Mouse (Mus musculus) gastrocnemius, postnatal 36 days (tissue): ENCODE data around the gene G6pc3. TPM values are rescaled to one million over a fixed set of nuclear protein-coding genes. Genes with fewer than 3 reads are reported as not detected.
"Not testable (repeated sequence)": the region's sequence is repeated elsewhere in the genome, so short reads cannot be mapped to it uniquely, and the experiment has no call there.

Experiments used
- DNase-seq, 2 experiments: peaks; one replicate each; pipeline ENCODE4 v3.0.0; 2022
- intact Hi-C: fragments of 180-260 bp; cut with DNase I; formaldehyde crosslinking; loops from one replicate; pipeline ENCODE4 v1.15.1; 2025
- long read RNA-seq, 2 experiments: library from polyadenylated mRNA; stranded (forward); transcript quantifications; one replicate each; pipeline ENCODE4 v2.0.0; 2021
- total RNA-seq, 2 experiments: library from RNA; stranded (reverse); gene quantifications; 2 replicates each; pipeline ENCODE4 v1.2.3; 2021

The G6pc3 gene
- 10 to 100 TPM; 45.6 TPM for total RNA-seq
- long read RNA-seq, experiment 1, transcript G6pc3-202 (6 exons, 1,573 nt), result major isoform, 10 of 14 reads
- long read RNA-seq, experiment 1, partial matches to known transcripts, result 1 of 14 reads
- long read RNA-seq, experiment 1, other reads (novel, unspliced or antisense), result 3 of 14 reads
- long read RNA-seq, experiment 2, transcript G6pc3-202 (6 exons, 1,573 nt), result major isoform, 10 of 13 reads
- long read RNA-seq, experiment 2, partial matches to known transcripts, result 0 of 13 reads
- long read RNA-seq, experiment 2, other reads (novel, unspliced or antisense), result 3 of 13 reads

DNA sequence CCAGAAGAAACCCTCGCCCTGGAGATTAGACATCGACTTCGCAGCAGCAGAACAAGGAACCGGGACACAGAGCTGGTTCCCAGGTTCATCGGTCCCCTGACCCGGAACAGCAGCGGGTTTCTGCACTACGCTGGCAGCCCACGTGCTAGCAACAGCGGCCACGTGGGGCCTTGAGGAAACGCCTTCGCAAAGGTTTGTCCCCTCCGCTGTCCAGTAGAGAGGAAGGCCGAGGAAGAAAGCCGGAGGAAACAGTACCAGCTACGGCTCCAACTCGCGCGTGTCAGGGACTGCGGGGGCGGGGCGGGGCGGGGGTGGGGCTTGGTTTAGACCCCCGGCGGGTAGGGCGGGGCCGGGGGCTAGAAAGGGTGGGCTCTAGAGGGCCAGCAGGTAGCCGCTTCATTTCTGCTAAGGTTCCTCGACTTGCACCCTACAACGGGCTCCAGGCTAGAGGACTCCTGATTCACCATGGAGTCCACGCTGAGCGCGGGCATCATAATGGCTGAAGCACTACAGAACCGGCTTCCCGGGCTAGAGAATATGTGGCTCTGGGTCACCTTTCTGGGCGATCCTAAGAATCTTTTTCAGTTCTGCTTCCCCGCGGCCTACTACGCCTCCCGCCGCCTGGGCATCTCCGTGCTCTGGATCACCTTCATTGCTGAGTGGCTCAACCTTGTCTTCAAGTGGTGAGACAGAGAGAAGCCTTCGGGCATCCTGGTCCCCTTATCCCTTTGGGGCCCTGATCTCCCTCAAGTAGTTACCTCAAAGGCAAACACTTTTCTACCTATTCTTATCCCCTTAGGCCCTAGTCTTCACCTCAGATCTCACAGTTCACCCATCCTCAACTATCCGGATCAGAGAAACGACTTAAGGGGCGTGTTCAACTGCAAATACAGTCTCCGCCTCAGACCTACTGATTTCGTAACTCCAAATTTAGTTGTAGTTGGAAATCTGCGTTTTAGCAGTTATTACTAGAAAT, at the start of gene G6pc3:
TSS of gene G6pc3 (plus strand) at position 160 of the 976 bp plus-strand sequence.
- intact Hi-C loops, result loop anchor here (2.0 kb wide), 1 partner anchor 59 kb away; the partner anchor contains the start of gene BC030867
- DNase-seq, result peak; percentile 84 to 85

DNA sequence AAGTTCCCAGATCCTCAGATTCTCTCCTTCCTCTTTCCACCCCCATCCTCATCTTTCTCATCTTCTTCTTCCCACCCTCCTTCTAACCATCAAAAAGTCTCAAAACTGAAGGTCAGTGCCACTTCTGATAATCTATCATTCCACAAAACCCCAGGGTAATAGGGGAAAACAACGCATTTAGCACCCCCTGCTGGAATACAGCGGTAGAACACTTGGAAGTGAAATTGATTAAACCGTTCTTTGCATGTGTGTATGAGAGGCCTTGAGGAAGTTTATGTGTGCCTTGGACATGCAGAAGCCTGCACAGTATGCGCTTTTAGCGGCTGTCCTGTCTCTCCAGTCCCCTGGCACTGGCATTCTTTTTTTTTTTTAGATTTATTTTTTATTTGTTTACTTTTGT, 48.9 kb upstream of the G6pc3 start:
- no peak for DNase-seq
- intact Hi-C loops, result no loop called here

DNA sequence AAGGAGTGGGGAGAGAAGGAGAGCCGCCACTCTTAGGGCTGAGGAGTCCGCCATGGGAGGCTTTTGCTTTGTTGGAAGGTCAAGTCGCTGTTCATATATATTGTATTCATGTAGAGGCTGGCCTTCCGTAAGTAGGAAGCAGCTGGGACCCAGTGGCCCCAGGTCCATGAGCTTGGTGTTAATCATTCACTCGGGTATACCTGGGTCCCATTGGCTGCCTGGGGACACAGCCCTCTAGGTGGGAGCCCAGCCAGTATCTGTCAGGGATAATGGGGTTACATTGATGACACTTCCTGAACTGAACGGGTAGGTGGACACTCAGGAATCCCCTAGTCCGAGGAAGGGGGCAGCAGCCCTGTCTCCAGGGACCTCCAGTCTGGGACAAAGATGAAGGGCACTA, 47.1 kb upstream of the G6pc3 start:
- intact Hi-C loops, result no loop called here
- no peak for DNase-seq

DNA sequence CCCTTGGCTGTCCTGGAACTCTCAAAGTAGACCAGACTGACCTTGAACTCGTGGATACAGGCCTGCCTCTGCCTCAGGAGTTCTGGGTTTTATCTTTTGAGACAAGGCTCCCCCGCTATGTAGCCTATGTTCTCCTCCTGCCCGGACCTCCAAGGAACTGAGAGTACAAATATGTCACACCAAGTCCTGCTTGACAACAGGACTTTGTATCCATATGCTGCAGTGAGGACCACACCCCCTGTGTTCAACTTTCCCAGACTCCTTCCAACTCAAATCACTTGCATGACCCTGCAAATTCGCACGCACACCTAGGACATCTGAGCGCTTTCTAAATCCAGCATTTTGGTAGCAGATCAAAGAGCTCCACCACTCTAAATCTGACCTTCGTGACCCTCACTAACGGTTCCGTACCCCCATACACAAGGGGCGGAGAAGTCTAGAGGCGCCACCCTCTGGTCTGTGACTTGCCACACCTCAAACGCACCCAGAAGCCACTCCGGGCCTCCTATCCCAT, 44.4 kb upstream of the G6pc3 start:
- no peak for DNase-seq
- intact Hi-C loops, result no loop called here

DNA sequence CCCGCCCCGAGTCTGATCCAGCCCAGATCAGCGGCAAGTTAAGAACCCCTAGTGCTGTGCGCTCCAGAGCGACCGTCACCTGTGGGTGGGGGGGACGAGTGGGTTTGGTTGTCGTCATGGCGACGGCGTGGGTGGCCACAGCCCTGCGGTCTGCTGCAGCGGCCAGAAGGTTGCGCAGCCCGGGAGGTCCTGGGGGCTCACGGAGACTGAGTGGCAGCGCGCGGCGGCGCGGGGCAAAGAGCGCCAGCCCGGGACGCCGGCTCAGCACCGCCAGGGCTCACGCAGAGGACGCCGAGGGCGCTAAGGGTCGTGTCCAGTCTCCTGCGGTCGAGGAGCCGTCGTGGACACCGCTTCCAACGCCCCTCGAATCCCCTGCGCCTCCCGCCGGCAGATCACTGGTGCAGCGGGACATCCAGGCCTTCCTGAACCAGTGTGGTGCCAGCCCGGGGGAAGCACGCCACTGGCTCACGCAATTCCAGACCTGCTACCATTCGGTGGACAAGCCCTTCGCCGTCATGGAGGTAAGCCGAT, 43.9 kb upstream of the G6pc3 start, which contains the start of gene Nags:
TSS of gene Nags (plus strand) at position 43 of the 531 bp plus-strand sequence.
- DNase-seq, result no peak
- intact Hi-C loops, result no loop called here

DNA sequence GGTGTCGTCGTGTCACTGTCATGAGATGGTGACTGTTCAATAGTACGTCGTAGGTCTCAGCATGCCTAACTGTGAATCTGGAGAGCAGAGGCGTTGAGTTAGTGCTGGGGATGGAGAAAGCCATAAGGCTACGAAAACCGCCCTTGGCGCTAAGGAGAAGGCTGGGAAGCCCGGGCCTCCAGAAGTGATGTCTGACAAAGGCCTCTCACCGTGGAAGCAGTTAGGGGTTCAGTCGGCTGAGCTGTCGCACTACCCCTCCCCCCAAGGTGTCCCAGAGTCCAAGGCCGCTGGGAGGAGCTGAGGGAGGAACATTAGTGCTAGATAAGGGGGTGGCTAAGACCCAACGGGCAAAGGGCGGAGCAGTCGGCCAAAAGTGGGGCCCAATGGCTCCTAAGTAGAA, 43.4 kb upstream of the G6pc3 start:
- intact Hi-C loops, result no loop called here
- DNase-seq, result no peak

DNA sequence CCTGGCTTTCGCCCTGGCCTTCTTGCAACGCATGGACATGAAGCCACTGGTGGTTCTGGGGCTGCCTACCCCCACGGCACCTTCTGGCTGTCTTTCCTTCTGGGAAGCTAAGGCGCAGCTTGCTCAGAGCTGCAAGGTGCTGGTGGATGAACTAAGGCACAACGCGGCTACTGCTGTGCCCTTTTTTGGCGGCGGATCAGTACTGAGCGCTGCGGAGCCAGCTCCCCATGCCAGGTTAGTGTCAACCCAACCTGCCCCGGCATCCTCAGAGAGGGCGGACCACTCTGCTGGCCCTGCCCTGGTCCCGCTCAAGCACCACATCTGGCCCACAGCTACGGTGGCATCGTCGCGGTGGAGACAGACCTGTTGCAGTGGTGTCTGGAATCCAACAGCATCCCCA, 42.9 kb upstream of the G6pc3 start:
- intact Hi-C loops, result no loop called here
- no peak for DNase-seq

DNA sequence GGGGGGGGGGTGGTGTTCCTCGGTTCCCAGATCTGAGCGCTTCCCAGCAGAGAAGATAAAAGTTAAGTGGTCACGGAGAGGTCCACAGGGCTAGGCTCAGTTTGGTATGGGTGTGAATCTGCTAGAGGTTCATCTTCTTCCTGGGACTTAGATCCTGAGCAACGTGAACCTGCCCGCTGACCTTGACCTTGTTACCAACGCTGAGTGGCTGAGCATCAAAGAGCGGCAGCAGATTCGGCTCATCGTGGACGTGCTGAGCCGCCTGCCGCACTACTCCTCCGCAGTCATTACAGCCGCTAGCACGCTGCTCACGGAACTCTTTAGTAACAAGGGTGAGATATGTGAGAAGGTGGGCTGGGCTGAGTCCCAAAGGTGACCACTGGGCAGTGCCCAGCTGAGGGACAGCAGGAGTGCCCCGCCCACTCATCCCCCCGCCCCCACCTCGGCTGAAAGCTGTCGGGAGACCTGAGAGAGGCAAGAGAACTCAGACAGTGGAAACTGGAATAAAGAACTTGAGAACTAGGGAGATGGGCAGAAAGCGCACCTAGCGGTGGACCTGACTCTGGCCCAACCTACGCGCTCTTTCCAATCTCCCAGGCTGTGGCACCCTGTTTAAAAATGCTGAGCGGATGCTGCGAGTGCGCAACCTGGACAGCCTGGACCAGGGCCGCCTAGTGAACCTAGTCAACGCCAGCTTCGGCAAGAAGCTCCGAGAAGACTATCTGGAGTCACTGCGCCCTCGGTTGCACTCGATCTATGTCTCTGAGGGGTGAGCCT, 42.0 kb upstream of the G6pc3 start:
- no peak for DNase-seq
- intact Hi-C loops, result no loop called here

DNA sequence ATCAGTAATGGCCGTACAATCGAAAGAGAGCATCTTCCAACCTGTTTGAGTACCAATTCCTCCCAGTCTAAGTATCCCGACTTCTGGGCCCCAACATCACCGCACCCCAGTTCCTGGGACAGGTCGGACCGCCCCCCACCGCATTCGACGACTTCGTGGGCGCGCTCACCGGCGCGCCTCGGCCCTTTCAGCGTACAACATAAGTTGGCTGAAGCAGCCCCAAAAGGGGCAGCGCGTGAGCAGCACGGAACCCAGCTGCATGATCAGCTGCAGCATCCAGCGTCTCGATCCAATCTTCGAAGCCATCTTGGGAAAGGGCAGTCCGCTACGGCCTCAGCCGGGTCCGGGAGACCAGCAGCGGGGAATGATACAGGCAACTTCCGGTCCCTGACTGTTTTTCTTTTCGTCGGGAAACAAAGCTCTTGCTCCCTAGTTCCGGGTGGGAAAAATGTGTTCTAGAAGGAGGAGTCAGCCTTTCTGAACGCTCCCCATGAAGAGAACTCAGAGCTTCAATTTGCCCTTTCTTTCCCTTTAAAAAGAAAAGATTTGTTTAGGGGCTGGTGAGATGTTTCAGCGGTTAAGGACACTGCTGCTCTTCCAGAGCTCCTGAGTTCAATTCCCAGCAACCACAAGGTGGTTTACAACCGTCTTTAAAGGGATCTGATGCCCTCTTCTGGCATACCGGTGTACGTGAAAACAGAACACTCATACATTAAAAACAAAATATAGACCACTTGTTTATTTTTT, 33.2 kb upstream of the G6pc3 start, which contains the start of gene Tmem101:
TSS of gene Tmem101 (minus strand) at position 366 of the 747 bp plus-strand sequence.
- DNase-seq, result peak; percentile 86 to 88
- intact Hi-C loops, result no loop called here

DNA sequence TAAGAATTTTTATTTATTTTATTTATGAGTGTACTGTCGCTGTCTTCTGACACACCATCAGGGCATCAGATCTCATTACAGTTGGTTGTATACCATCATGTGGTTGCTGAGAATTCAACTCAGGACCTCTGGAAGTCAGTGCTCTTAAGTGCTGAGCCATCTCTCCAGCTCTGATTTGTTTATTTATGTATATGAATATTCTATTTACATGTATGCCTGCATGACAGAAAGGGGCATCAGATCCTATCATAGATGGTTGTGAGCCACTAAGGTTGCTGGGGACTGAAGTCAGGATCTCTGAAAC, 32.7 kb upstream of the G6pc3 start:
- intact Hi-C loops, result no loop called here
- no peak for DNase-seq

DNA sequence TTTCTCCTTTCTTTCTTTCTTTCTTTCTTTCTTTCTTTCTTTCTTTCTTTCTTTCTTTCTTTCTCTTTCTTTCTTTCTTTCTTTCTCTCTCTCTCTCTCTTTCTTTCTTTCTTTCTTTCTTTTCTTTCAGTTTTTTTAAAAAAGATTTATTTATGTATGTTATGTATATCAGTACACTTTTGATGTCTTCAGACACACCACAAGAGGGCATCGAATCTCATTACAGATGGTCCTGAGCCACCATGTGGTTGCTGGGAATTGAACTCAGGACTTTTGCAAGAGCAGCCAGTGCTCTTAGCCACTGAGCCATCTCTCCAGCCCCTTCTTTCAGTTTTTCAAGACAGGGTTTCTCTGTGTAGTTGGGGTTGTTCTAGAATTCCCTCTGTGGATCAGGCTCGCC, 31.4 kb upstream of the G6pc3 start:
- DNase-seq, result not testable (repeated sequence)

DNA sequence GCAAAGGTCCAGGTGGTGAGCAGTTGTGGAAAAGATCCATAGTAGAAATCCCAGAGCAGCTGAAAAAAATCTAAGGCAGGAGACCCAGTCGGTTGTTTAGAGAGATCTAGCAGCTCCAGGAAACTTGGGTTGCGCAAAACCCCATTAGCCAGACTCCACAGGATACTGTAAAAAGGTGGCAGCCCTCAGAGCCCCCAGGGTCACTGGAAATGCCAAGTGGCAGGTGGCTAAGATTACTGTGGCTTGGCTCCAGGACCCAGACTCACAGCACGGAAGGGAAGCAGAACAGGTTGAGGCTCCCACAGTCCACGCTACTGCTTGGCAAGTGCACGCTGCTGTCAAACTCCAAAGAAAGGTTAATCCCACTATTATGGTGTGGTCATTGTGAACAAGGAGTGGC, 29.6 kb upstream of the G6pc3 start:
- intact Hi-C loops, result no loop called here
- no peak for DNase-seq

More for the DNA sequence above, 31.4 kb upstream of the G6pc3 start:
- intact Hi-C loops, result not testable (repeated sequence)

DNA sequence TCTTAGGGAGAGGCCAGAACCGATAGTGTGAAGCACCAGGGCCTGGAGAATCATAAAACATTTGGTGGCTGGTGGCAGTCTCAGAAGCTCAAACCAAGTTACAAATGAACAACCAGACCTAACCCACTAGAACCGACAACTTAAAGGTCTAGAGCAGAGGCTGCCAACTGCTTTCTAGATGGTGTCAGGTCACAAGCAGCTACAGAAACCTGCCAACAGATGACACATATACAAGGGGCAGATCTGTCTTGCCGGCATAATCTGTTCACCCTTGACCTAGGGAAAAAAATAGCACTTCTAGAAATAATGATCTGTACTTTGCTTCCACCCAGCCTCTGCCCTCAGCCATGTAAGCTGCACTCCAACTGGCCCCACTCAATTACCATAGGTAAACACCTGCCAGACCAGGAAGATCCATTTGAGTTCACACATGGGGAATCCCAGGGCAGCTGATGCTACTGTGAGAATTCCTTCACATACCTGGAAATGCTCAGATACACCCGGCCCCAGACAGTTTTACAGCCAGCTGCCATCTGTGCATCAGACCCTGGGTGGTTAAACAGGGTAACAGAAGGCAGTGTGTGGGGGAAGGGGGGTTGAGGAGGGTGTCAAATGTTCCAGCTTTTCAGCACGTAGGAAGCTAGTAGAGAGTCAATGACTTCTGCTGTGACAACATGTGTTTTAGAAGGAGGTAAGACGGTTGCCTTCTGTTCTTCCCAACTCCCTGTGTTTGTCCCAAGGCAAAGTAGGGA, 23.3 kb upstream of the G6pc3 start:
- intact Hi-C loops, result no loop called here
- no peak for DNase-seq

DNA sequence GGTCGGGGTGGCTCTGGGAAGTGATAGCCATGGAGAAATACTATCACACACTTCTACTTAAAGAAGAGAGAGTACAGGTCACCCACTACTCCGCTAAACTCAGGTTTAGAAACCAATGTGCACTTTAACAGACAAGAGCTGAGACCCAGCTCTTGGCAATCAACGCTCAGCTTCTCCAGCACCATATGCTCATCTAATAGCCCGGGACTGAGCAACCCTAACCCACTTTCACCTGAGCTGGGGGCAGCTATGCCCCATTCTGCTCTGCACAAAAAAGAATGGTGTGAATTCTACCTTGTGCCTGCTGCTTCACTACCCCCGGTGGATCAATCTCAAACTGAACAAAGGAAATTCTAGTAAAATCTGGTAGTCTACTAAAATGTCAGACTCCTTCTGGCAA, 21.9 kb upstream of the G6pc3 start:
- intact Hi-C loops, result no loop called here
- DNase-seq, result no peak

DNA sequence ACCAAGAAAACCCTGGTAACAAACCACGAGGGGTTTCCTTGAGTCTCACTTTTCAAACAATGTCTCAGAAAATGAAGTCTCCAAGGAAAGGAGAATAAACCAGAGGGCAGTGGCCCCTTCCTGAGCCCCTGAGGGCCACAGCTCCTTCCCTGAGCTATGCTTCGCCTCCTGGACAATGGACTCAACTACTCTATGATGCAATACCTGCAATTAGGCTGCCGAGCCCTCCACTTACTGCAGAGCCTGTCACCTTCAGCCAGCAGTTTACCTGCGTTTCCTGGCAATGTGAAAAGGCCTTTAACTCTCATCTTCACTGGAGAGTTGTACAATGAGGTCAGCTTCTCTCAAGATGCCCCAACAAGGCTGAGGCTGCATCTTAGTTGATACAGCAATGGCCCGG, 20.7 kb upstream of the G6pc3 start:
- intact Hi-C loops, result no loop called here

DNA sequence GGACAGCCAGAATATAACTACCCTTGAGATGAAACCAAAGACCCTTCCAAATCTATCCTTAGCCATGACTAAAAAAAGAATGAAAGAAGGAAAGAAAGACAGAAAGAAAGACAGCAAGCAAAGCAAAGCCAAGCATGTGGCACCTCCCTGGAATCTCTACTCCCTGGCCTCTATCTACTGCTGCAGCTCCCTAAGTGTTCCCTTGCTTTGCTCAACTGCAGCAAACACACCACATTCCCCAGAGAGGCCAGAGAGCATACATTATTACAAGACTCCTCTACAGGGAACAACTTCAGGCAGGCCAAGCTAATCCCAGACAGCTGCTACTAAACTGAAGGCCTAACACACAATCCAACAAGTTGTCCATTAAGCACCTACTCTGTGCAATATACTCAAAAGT, 9.6 kb upstream of the G6pc3 start:
- intact Hi-C loops, result no loop called here
- DNase-seq, result no peak

More for the DNA sequence above, 20.7 kb upstream of the G6pc3 start:
- DNase-seq, result no peak

DNA sequence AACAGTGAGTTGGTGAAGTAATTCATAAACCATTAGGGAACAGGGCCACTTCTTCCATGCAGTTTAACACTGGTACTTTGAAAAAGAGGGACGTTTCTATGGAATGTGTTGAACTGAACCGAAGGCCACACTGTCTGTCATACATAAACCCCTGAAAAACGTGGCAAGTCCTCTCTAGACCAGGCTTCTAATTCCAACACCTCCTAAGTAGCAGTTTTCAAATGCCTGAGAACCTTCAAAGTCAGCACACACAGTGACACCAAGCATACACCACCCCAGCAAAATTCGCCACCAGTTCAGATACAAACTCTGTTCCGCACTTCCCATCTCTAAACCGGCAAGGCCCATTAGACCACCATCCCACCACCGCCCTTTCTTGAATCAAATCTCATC, 5.2 kb upstream of the G6pc3 start:
- no peak for DNase-seq
- intact Hi-C loops, result no loop called here

DNA sequence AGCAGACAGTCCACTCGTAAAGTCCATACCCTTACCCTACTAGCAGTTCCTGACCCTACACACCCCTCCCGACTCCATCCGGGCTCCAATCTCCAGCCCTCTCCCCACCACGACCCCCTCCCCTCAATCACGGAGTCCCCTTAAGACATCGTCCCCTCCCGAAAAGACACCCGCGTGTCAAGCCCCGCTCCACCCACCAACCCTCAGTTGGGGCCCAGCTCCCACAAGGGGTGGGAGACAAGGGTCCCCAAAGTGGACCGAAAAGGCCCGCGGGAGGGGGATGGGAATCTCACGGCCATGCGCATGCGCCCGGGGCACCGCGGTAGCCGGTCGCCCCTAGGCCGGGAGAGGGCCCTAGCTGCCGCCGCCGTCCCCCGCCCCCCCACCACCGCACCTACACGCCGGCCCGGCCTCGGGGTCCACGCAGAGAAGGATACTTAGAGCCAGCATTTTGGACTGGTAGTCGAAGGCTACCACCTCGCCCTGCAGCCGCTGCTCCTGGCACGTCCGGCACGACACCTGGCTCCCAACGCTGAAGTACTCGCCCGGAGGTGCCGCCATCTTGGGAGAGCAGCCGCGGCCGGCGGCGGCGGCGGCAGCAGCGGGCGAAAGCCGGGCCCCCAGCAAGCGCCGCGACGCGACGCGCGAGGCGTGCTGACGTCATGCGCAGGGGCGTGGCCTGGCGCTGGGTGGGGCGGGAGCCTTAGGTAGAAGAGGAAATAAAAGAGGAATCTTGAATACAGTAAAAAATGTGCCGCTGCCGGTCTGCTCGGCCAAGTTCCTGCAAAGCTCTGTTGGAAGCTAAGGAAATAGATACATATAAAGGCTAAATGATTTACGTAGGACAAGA, 4.5 kb upstream of the G6pc3 start, which contains the start of gene Lsm12:
TSS of gene Lsm12 (minus strand) at position 651 of the 850 bp plus-strand sequence.
- peak; percentile 92 to 95 for DNase-seq
- intact Hi-C loops, result no loop called here
